Mouse (Mus musculus): ENCODE measurements around the gene Kif11.

DNA sequence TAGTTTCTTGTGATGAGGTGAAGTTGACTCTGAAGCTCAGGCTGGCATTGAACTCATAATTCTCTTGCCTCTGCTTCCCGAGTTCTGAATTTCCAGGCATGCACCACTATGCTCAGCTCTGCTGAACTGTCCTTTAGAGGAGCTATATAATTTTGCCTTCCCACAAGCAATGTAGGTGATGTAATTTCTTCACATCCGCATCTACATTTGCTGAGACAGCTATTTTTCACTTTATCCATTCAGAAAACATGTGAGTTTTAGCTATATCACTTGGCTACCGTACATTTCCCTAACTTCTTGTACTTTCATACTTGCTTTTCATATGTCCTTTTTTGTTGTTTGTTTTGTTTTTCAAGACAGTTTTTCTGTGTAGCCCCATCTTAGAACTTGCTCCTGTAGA, 20.1 kb downstream of the Kif11 start:
- TF ChIP-seq CTCF (IDR thresholded peaks at IDR 0.05; ENCODE audit: low read depth) (no peak), EP300 (IDR thresholded peaks at IDR 0.05; ENCODE audit: low read depth) (no peak)

Data from liver, postnatal 0 days (tissue).